Mouse (Mus musculus) thymus, postnatal 25 days (tissue): ENCODE results near the gene Ppp2r3a.

Experiments
- DNase-seq: peaks from one replicate; pipeline ENCODE4 v3.0.0; 2022

Gene Ppp2r3a

GRCm38 (mm10) chr9:101250981-101251643, 483 bp downstream of the Ppp2r3a start:
- DNase-seq: no peak

- DNase-seq: no peak
These were observed 1.1 kb downstream of the Ppp2r3a start for GRCm38 (mm10) chr9:101250486-101250885.

- DNase-seq: peak; percentile 38
These were observed 2.0 kb downstream of the Ppp2r3a start for GRCm38 (mm10) chr9:101249626-101250025.

GRCm38 (mm10) chr9:101247541-101247940, 4.1 kb downstream of the Ppp2r3a start:
- DNase-seq: no peak

- DNase-seq: no peak
These were observed 6.1 kb downstream of the Ppp2r3a start for GRCm38 (mm10) chr9:101245493-101245892.

- DNase-seq: no peak
These were observed 7.9 kb downstream of the Ppp2r3a start for GRCm38 (mm10) chr9:101243711-101244110.

- DNase-seq: no peak
These were observed 11.4 kb downstream of the Ppp2r3a start for GRCm38 (mm10) chr9:101240161-101240560.

- DNase-seq: no peak
These were observed 15.8 kb downstream of the Ppp2r3a start for GRCm38 (mm10) chr9:101235786-101236185.

GRCm38 (mm10) chr9:101232034-101232433, 19.6 kb downstream of the Ppp2r3a start:
- DNase-seq: no peak

GRCm38 (mm10) chr9:101230028-101230427, 21.6 kb downstream of the Ppp2r3a start:
- DNase-seq: no peak

- no peak for DNase-seq
These were observed 22.7 kb downstream of the Ppp2r3a start for GRCm38 (mm10) chr9:101228892-101229291.

- DNase-seq: no peak
These were observed 43.6 kb downstream of the Ppp2r3a start for GRCm38 (mm10) chr9:101207984-101208383.

- no peak for DNase-seq
These were observed 45.1 kb downstream of the Ppp2r3a start for GRCm38 (mm10) chr9:101206516-101206915.

- DNase-seq: no peak
These were observed 46.4 kb downstream of the Ppp2r3a start for GRCm38 (mm10) chr9:101205216-101205615.

GRCm38 (mm10) chr9:101204059-101204458, 47.5 kb downstream of the Ppp2r3a start:
- no peak for DNase-seq

- no peak for DNase-seq
These were observed 51.0 kb downstream of the Ppp2r3a start for GRCm38 (mm10) chr9:101200627-101201026.

GRCm38 (mm10) chr9:101198804-101199203, 52.8 kb downstream of the Ppp2r3a start:
- no peak for DNase-seq

- no peak for DNase-seq
These were observed 53.3 kb downstream of the Ppp2r3a start for GRCm38 (mm10) chr9:101198261-101198660.

GRCm38 (mm10) chr9:101181962-101182701, 69.5 kb downstream of the Ppp2r3a start:
- peak; percentile 63 for DNase-seq

GRCm38 (mm10) chr9:101181291-101181690, 70.3 kb downstream of the Ppp2r3a start:
- DNase-seq: no peak

- no peak for DNase-seq
These were observed 71.4 kb downstream of the Ppp2r3a start for GRCm38 (mm10) chr9:101180234-101180633.

GRCm38 (mm10) chr9:101160627-101161026, 91.0 kb downstream of the Ppp2r3a start:
- no peak for DNase-seq

GRCm38 (mm10) chr9:101160092-101160491, 91.5 kb downstream of the Ppp2r3a start:
- no peak for DNase-seq

- DNase-seq: peak; percentile 22
These were observed 92.2 kb downstream of the Ppp2r3a start for GRCm38 (mm10) chr9:101159431-101159830.
